Mouse (Mus musculus) embryonic facial prominence, embryonic 15.5 days (tissue): Measurements from ENCODE around the gene Rpap2. TPM values are rescaled to one million over a fixed set of nuclear protein-coding genes. Genes with fewer than 3 reads are reported as not detected.

Source experiments
- ATAC-seq: fragments of 200-750 bp; cut with Nextera tagmentation; 2 replicates; pipeline ENCODE4 v1.8.0; 2017; ENCODE audit warnings: low read depth, moderate TSS enrichment; ENCODE audit not compliant: insufficient number of reproducible peaks, low FRiP score, low TSS enrichment
- H3K27ac ChIP-seq: fragments of 300-500 bp; sonication (generic); replicated peaks from 2 replicates; pipeline ENCODE4 v1.5.1; 2015; ENCODE audit warnings: mild to moderate bottlenecking, inconsistent platforms
- H3K27me3 ChIP-seq: fragments of 300-500 bp; sonication (generic); 2 replicates; pipeline ENCODE4 v1.6.1; 2015; ENCODE audit warnings: inconsistent platforms
- H3K36me3 ChIP-seq: fragments of 300-500 bp; sonication (generic); 2 replicates; pipeline ENCODE4 v1.6.1; 2015; ENCODE audit warnings: mild to moderate bottlenecking, inconsistent platforms
- H3K4me1 ChIP-seq: fragments of 300-500 bp; sonication (generic); 2 replicates; pipeline ENCODE4 v1.6.1; 2015; ENCODE audit warnings: inconsistent platforms
- H3K4me2 ChIP-seq: fragments of 300-500 bp; sonication (generic); replicated peaks from 2 replicates; pipeline ENCODE4 v1.6.1; 2015; ENCODE audit warnings: mild to moderate bottlenecking, inconsistent platforms
- H3K4me3 ChIP-seq: fragments of 300-500 bp; sonication (generic); replicated peaks from 2 replicates; pipeline ENCODE4 v1.5.1; 2015; ENCODE audit warnings: mild to moderate bottlenecking, inconsistent platforms
- H3K9ac ChIP-seq: fragments of 300-500 bp; sonication (generic); 2 replicates; pipeline ENCODE4 v1.6.1; 2015; ENCODE audit warnings: inconsistent platforms
- H3K9me3 ChIP-seq: fragments of 300-500 bp; sonication (generic); replicated peaks from 2 replicates; pipeline ENCODE4 v1.6.1; 2016; ENCODE audit warnings: inconsistent platforms
- WGBS: fragments of 180-500 bp; shearing (Covaris S2); methylation state at CpG from one replicate; pipeline ENCODE4 v1.1.7; 2015; 5-methylcytosine and 5-hydroxymethylcytosine counted together
- polyA plus RNA-seq: library from polyadenylated mRNA; unstranded; fragments of >200 nt; fragmentation: Nextera tagmentation; extraction: Ambion mirVana; gene quantifications from 2 replicates; pipeline ENCODE4 v1.2.1, GENCODE M21; 2015

Gene Rpap2
- polyA plus RNA-seq: 16.1 and 17.0 TPM in 2 replicates

- H3K4me3 ChIP-seq: peak within 1 kb of the TSS; percentile 79
- H3K27me3 ChIP-seq: no peaks in the 10 kb centered on the region
- H3K9ac ChIP-seq: peak within 1 kb of the TSS; percentile 70
- no peaks in the 10 kb centered on the region for H3K9me3 ChIP-seq
- H3K4me2 ChIP-seq: peak within 1 kb of the TSS; percentile 64
- peak within 1 kb of the TSS; percentile 90 for H3K27ac ChIP-seq
- H3K4me1 ChIP-seq: 0 out of 2 replicates have a peak, but pooled peaks cover 5% of the 10 kb centered on the region
- peaks cover 16% of the 10 kb centered on the region for H3K36me3 ChIP-seq
- peak; percentile 96 for ATAC-seq
- under 1% methylated on average over 54 of the region's 64 CpGs for WGBS
Observed at GRCm38 (mm10) chr5:107597301-107598077, at the start of gene Rpap2, which contains the start of gene Glmn. TSS of gene Rpap2 (plus strand) at chr5:107597373. TSS of gene Glmn (minus strand) at chr5:107597888.

- H3K27me3 ChIP-seq: no peaks in the 10 kb centered on the region
- no peak overlapping the region for H3K4me3 ChIP-seq
- H3K4me1 ChIP-seq: no peaks in the 10 kb centered on the region
- no peak overlapping the region for H3K9ac ChIP-seq
- H3K4me2 ChIP-seq: no peak overlapping the region
- no peak overlapping the region for H3K27ac ChIP-seq
- 83% methylated on average over 3 of the region's 3 CpGs for WGBS
- no peaks in the 10 kb centered on the region for H3K9me3 ChIP-seq
- H3K36me3 ChIP-seq: peaks cover 14% of the 10 kb centered on the region; the same call in 1 of the 2 replicates
- no peak for ATAC-seq
Observed at GRCm38 (mm10) chr5:107547955-107548354, 49.2 kb upstream of the Rpap2 start.

DNA sequence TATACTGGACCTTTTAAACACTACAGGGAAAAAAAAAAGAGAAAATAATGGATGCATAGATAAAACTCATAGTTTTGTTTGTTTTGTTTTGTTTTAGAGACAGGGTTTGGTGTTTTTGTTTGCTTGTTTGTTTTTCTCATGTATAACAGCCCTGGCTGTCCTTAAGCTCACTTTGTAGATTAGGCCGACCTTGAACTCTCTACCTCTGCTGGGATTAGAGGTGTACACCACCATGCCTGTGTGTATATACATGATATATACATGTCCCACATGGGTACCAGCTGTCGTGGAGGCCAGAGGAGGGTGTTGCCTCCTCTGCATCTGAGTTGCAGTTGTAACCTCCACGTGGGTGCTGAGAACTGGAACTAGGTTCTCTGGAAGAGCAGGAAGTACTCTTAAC, 48.7 kb upstream of the Rpap2 start:
- H3K36me3 ChIP-seq: peaks cover 14% of the 10 kb centered on the region; the same call in 1 of the 2 replicates
- H3K4me3 ChIP-seq: no peak overlapping the region
- no peaks in the 10 kb centered on the region for H3K27me3 ChIP-seq
- no peaks in the 10 kb centered on the region for H3K9me3 ChIP-seq
- H3K9ac ChIP-seq: no peak overlapping the region
- no peaks in the 10 kb centered on the region for H3K4me1 ChIP-seq
- 85% methylated on average over 3 of the region's 3 CpGs for WGBS
- no peak for ATAC-seq
- no peak overlapping the region for H3K27ac ChIP-seq
- no peak overlapping the region for H3K4me2 ChIP-seq

DNA sequence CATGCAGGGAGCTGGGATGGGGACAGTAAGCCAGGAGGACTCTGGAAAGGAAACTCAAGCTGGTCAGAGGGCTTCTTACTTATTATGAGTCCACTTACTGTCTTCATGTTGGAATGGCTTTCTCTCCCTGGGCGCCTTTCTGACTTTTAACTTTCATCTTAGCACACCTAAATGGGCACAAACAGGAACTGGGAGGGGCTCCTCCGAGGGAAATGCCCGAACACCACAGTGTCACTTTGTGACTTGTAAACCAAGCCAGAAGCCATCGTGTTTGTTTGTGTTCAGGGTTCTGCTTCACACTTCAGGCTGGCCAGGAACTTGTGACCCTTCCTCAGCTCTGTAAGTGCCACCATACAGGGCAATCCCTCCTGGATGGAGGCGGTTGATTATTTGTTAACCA, 42.8 kb upstream of the Rpap2 start:
- no peak for ATAC-seq
- Histone ChIP-seq H3K9ac (no peak overlapping the region), H3K27me3 (no peaks in the 10 kb centered on the region), H3K36me3 (peaks cover 35% of the 10 kb centered on the region), H3K4me3 (no peak overlapping the region), H3K4me2 (no peak overlapping the region), H3K4me1 (no peaks in the 10 kb centered on the region), H3K27ac (no peak overlapping the region), H3K9me3 (no peaks in the 10 kb centered on the region)
- WGBS: 81% methylated on average over 5 of the region's 5 CpGs

DNA sequence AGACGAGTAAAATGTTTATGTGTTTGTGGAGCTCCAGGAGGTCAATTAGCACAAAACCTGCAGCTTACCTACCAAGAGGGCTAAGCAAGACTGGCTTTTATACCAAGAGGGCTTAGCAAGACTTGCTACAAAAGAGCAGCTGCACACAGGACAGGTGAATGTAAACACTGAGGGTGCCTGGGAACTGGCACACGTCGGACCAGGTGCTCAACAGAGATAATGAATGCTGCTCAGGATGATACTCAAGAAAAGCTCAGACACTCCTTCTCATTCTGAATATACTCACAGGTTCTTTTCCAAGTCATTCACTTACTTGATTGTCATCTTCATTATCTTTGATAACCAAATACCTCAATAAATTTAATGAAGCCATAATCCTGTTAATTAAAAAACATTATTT, 40.2 kb upstream of the Rpap2 start:
- Histone ChIP-seq H3K4me2 (no peak overlapping the region), H3K27ac (no peak overlapping the region), H3K27me3 (no peaks in the 10 kb centered on the region), H3K4me3 (no peak overlapping the region), H3K36me3 (peaks cover 42% of the 10 kb centered on the region), H3K9ac (no peak overlapping the region), H3K9me3 (no peaks in the 10 kb centered on the region), H3K4me1 (no peaks in the 10 kb centered on the region)
- WGBS: 81% methylated on average over 3 of the region's 3 CpGs
- ATAC-seq: no peak

DNA sequence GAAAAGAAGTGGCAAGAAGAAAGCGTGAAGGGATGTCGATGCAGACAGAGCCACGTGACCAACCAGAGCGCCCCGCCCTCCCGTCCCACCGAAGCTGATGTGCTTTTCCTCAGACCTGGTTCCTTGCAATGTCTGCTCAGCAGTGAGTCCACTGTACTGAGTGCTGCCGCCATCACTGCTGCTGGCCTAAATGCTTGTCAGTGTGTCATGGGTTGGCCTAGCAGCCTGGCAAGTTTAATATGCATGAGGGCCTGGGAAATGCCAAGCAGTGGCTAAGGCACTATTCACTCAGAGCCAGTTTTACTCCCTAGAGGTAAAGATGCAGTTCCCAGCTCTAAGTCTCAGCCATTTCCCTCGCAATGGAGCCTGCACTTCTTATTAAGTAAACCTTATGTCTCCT, 28.0 kb upstream of the Rpap2 start:
- Histone ChIP-seq H3K9ac (no peak overlapping the region), H3K9me3 (no peaks in the 10 kb centered on the region), H3K27me3 (no peaks in the 10 kb centered on the region), H3K27ac (no peak overlapping the region), H3K4me1 (no peaks in the 10 kb centered on the region), H3K4me2 (no peak overlapping the region), H3K4me3 (no peak overlapping the region), H3K36me3 (peaks cover 45% of the 10 kb centered on the region)
- ATAC-seq: no peak
- WGBS: 93% methylated on average over 9 of the region's 9 CpGs

DNA sequence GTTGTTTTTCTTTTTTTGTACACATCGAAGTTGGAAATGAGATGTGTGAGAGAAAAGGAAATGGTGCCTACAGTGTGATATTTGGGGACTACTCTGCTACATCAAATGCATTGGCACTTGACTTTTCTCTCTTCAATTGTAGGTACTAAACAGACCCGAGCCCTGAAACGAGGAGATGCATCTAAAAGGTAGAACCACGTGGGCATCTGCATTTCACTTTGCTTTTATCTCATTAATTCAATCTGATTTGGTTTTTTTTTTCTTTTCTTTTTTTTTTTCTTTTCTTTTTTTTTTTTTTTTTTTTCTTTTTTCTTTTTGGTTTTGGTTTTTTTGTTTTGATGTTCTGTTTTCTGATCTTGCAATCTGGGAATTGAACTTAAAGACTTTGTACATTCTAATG, 1.2 kb downstream of the Rpap2 start:
- Histone ChIP-seq H3K9ac (peak overlapping the region; percentile 70; the same call in 1 of the 2 replicates), H3K4me3 (peak overlapping the region; percentile 79), H3K36me3 (peaks cover 17% of the 10 kb centered on the region), H3K27ac (no peak overlapping the region), H3K4me2 (peak overlapping the region; percentile 64), H3K4me1 (0 out of 2 replicates have a peak, but pooled peaks cover 5% of the 10 kb centered on the region), H3K9me3 (no peaks in the 10 kb centered on the region), H3K27me3 (no peaks in the 10 kb centered on the region)
- WGBS: 18% methylated on average over 4 of the region's 4 CpGs
- no peak for ATAC-seq

DNA sequence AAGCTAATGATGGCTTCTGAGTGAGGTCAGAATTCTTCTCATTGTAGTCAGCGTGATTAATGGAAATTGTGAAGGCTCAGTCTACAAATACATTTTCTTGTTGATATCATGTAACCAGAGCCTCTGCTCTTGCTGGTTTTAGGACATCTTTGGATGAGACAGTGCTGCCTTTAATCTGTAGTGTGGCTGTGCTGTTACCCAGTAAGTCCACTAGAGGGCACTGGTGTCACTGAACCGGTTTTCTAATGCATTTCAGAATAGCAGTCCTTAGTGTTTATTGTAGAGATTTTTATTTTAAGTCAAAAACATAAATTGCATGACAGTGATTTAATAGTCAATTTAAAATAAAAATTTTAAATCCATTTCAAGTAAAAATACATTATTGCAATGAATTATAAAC, 14.1 kb downstream of the Rpap2 start:
- Histone ChIP-seq H3K27me3 (no peaks in the 10 kb centered on the region), H3K4me1 (no peaks in the 10 kb centered on the region), H3K36me3 (peaks cover 34% of the 10 kb centered on the region), H3K4me3 (no peak overlapping the region), H3K4me2 (no peak overlapping the region), H3K27ac (no peak overlapping the region), H3K9me3 (no peaks in the 10 kb centered on the region), H3K9ac (no peak overlapping the region)
- WGBS: 1% methylated on average over 2 of the region's 2 CpGs
- ATAC-seq: no peak

- H3K4me3 ChIP-seq: no peak overlapping the region
- no peaks in the 10 kb centered on the region for H3K9me3 ChIP-seq
- no peak for ATAC-seq
- WGBS: 75% methylated on average over 6 of the region's 6 CpGs
- no peaks in the 10 kb centered on the region for H3K27me3 ChIP-seq
- H3K36me3 ChIP-seq: peaks cover 39% of the 10 kb centered on the region
- no peaks in the 10 kb centered on the region for H3K4me1 ChIP-seq
- H3K27ac ChIP-seq: no peak overlapping the region
- H3K9ac ChIP-seq: no peak overlapping the region
- no peak overlapping the region for H3K4me2 ChIP-seq
Observed at GRCm38 (mm10) chr5:107617986-107618385, 20.8 kb downstream of the Rpap2 start.

DNA sequence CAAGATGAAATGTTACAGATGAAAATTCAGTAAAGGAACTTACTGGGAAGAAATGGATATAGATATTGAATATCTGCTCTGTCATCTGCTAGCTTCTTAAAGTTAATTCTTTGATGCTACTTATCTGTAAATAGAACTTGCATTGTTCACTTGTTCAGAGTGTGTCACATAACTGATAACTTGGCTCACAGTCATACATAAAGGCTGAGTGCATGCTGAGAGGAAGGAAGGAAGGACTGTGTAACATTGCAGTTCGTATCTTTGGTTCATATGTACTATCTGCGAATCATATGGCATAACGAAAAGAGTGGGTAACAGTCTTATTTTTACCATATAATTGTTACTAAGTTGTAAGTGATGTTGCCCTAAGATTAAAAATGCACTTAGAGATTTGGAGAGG, 24.2 kb downstream of the Rpap2 start:
- Histone ChIP-seq H3K27ac (no peak overlapping the region), H3K4me2 (no peak overlapping the region), H3K9ac (no peak overlapping the region), H3K27me3 (no peaks in the 10 kb centered on the region), H3K9me3 (no peaks in the 10 kb centered on the region), H3K4me3 (no peak overlapping the region), H3K36me3 (peaks cover 36% of the 10 kb centered on the region), H3K4me1 (no peaks in the 10 kb centered on the region)
- ATAC-seq: no peak
- WGBS: 91% methylated on average over 3 of the region's 3 CpGs

DNA sequence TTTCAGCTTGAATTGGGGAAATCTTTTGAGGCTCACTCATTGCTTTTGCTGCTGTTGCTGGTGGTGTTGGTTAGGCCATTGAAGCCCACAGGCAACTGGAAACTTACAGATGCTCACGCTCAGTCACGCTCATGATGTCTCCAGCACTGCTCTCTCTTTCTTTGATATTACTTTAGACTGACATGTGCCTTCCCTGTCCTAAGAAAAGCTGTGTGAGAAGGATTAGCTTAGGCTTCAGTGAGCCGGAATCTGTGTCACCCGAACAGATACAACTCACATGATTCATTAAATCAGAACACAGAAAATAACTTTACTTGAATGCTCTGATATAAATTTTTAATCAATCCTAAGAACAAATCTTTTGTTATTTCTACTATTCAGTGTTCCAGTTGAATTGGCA, 36.5 kb downstream of the Rpap2 start:
- Histone ChIP-seq H3K9ac (no peak overlapping the region), H3K9me3 (no peaks in the 10 kb centered on the region), H3K27me3 (no peaks in the 10 kb centered on the region), H3K36me3 (peaks cover 25% of the 10 kb centered on the region), H3K4me2 (no peak overlapping the region), H3K4me3 (no peak overlapping the region), H3K4me1 (no peaks in the 10 kb centered on the region), H3K27ac (no peak overlapping the region)
- no peak for ATAC-seq
- WGBS: 72% methylated on average over 4 of the region's 4 CpGs

GRCm38 (mm10) chr5:107637106-107637505, 39.9 kb downstream of the Rpap2 start:
- Histone ChIP-seq H3K27ac (no peak overlapping the region), H3K9me3 (no peaks in the 10 kb centered on the region), H3K4me3 (no peak overlapping the region), H3K4me2 (no peak overlapping the region), H3K9ac (no peak overlapping the region), H3K27me3 (no peaks in the 10 kb centered on the region), H3K36me3 (peaks cover 12% of the 10 kb centered on the region; the same call in 1 of the 2 replicates), H3K4me1 (no peaks in the 10 kb centered on the region)
- 71% methylated on average over 1 of the region's 1 CpGs for WGBS
- ATAC-seq: no peak
